Mouse (Mus musculus) embryonic facial prominence, embryonic 15.5 days (tissue): ENCODE results near the gene Adh4. TPM values are rescaled to one million over a fixed set of nuclear protein-coding genes. Genes with fewer than 3 reads are reported as not detected.
"Not testable (repeated sequence)": the region's sequence is repeated elsewhere in the genome, so short reads cannot be mapped to it uniquely, and the experiment has no call there.

Experiments
- ATAC-seq: fragments of 200-750 bp; cut with Nextera tagmentation; 2 replicates; pipeline ENCODE4 v1.8.0; 2017; ENCODE audit warnings: low read depth, moderate TSS enrichment; ENCODE audit not compliant: insufficient number of reproducible peaks, low FRiP score, low TSS enrichment
- H3K27ac ChIP-seq: fragments of 300-500 bp; sonication (generic); replicated peaks from 2 replicates; pipeline ENCODE4 v1.5.1; 2015; ENCODE audit warnings: mild to moderate bottlenecking, inconsistent platforms
- H3K27me3 ChIP-seq: fragments of 300-500 bp; sonication (generic); 2 replicates; pipeline ENCODE4 v1.6.1; 2015; ENCODE audit warnings: inconsistent platforms
- H3K36me3 ChIP-seq: fragments of 300-500 bp; sonication (generic); 2 replicates; pipeline ENCODE4 v1.6.1; 2015; ENCODE audit warnings: mild to moderate bottlenecking, inconsistent platforms
- H3K4me1 ChIP-seq: fragments of 300-500 bp; sonication (generic); 2 replicates; pipeline ENCODE4 v1.6.1; 2015; ENCODE audit warnings: inconsistent platforms
- H3K4me2 ChIP-seq: fragments of 300-500 bp; sonication (generic); replicated peaks from 2 replicates; pipeline ENCODE4 v1.6.1; 2015; ENCODE audit warnings: mild to moderate bottlenecking, inconsistent platforms
- H3K4me3 ChIP-seq: fragments of 300-500 bp; sonication (generic); replicated peaks from 2 replicates; pipeline ENCODE4 v1.5.1; 2015; ENCODE audit warnings: mild to moderate bottlenecking, inconsistent platforms
- H3K9ac ChIP-seq: fragments of 300-500 bp; sonication (generic); 2 replicates; pipeline ENCODE4 v1.6.1; 2015; ENCODE audit warnings: inconsistent platforms
- H3K9me3 ChIP-seq: fragments of 300-500 bp; sonication (generic); replicated peaks from 2 replicates; pipeline ENCODE4 v1.6.1; 2016; ENCODE audit warnings: inconsistent platforms
- WGBS: fragments of 180-500 bp; shearing (Covaris S2); methylation state at CpG from one replicate; pipeline ENCODE4 v1.1.7; 2015; 5-methylcytosine and 5-hydroxymethylcytosine counted together
- polyA plus RNA-seq: library from polyadenylated mRNA; unstranded; fragments of >200 nt; fragmentation: Nextera tagmentation; extraction: Ambion mirVana; gene quantifications from 2 replicates; pipeline ENCODE4 v1.2.1, GENCODE M21; 2015

Adh4 gene
- polyA plus RNA-seq, 1 experiment from 2014 or later: not detected

DNA sequence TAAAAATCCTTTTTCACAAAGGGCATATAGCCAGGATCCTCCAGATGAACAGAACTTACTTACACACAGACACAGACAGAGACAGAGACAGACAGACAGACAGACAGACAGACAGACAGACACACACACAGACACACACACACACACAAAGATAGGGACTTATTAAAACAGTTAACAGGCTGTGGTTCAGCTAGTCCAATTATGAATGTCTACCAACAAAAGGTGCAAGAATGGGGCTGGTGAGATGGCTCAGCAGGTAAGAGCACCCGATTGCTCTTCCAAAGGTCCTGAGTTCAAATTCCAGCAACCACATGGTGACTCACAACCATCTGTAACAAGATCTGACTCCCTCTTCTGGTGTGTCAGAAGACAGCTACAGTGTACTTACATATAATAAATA, 51.4 kb downstream of the Adh4 start:
- not testable (repeated sequence) for ATAC-seq, H3K4me1 ChIP-seq, H3K9me3 ChIP-seq, H3K4me3 ChIP-seq, H3K9ac ChIP-seq, H3K27me3 ChIP-seq, H3K4me2 ChIP-seq, H3K27ac ChIP-seq
- WGBS: 96% methylated on average over 1 of the region's 1 CpGs
- H3K36me3 ChIP-seq: peaks cover 68% of the 10 kb centered on the region

DNA sequence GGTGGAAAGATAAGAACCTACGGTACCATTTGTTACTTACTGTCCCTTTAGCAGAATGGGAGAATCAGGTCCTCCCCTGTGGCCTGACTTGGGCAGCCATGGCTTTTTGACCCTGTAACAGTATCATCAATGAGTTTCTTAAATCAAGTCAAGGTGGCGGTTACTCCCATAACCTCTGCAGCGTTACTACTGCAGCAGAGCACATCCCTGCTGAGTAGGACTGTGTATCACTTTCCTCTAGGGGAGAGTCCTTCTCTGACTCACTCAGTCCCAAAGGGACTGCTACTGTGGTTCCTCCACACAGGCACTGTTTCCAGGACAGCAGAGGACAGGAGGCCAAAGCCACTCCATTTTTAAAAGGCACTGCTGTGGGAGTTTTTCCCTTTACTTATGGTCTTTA, 55.8 kb downstream of the Adh4 start:
- Histone ChIP-seq H3K4me1 (no peaks in the 10 kb centered on the region), H3K4me2 (no peak overlapping the region), H3K9me3 (no peaks in the 10 kb centered on the region), H3K27me3 (no peaks in the 10 kb centered on the region), H3K9ac (no peak overlapping the region), H3K36me3 (peaks cover 32% of the 10 kb centered on the region), H3K4me3 (no peak overlapping the region), H3K27ac (no peak overlapping the region)
- ATAC-seq: no peak
- 71% methylated on average over 3 of the region's 3 CpGs for WGBS

DNA sequence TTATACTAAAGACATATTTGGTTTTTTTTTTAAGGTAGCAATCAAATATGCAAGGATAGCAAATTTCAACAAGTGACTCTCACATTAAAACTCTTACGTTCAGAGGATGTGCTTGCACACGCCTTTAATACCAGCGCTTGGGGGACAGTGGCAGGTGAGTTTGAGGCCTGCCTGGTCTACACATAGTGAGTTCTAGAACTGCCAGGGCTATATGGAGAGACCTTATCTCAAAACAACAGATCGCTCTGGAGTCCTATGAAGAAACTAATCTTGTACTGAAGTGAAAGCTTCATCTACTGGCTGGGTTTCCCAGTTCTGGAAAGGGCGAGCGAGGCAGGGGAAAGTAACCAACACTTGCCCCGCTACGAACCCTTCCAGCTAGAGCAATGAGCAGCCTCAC, 64.2 kb downstream of the Adh4 start:
- Histone ChIP-seq H3K4me2 (no peak overlapping the region), H3K9me3 (no peaks in the 10 kb centered on the region), H3K27me3 (no peaks in the 10 kb centered on the region), H3K4me3 (no peak overlapping the region), H3K27ac (no peak overlapping the region), H3K4me1 (no peaks in the 10 kb centered on the region), H3K9ac (no peak overlapping the region), H3K36me3 (peaks cover 16% of the 10 kb centered on the region)
- WGBS: 88% methylated on average over 8 of the region's 8 CpGs
- no peak for ATAC-seq

Other genes starting within 250 kb of the Adh4 start
- gene 4930579F01Rik, start 221.6 kb upstream of the Adh4 start, polyA plus RNA-seq: 0.12 and 0.36 TPM in 2 replicates
- 8.1 and 8.7 TPM in 2 replicates for gene Adh7, start 197.7 kb upstream of the Adh4 start, polyA plus RNA-seq
- gene Adh1, start 154.5 kb upstream of the Adh4 start, polyA plus RNA-seq: 30.5 and 31.6 TPM in 2 replicates
- 0.40 TPM in 1 of 2 replicates, not detected in the other for gene Adh6a, start 102.2 kb upstream of the Adh4 start, polyA plus RNA-seq
- 1.2 and 1.3 TPM in 2 replicates for gene Adh6b, start 73.7 kb upstream of the Adh4 start, polyA plus RNA-seq
- gene Adh5, start 27.6 kb downstream of the Adh4 start, polyA plus RNA-seq: 157 and 161 TPM in 2 replicates
- gene Metap1, start 74.0 kb downstream of the Adh4 start, polyA plus RNA-seq: 38.0 and 40.3 TPM in 2 replicates
- gene Eif4e, start 110.7 kb downstream of the Adh4 start, polyA plus RNA-seq: 299 and 311 TPM in 2 replicates